Mouse (Mus musculus): ENCODE measurements around the gene Ncor1. TPM values are rescaled to one million over a fixed set of nuclear protein-coding genes. Genes with fewer than 3 reads are reported as not detected.
A peak's percentile ranks its signal among the peaks of the same experiment; 100 is the strongest.
"Not testable (repeated sequence)": the region's sequence is repeated elsewhere in the genome, so short reads cannot be mapped to it uniquely, and the experiment has no call there.

The Ncor1 gene
- total RNA-seq, 1 experiment from 2014 or later = 292 TPM

GRCm38 (mm10) chr11:62463225-62463915 is 5.0 kb upstream of the Ncor1 start:
- ATAC-seq (replicated peaks; ENCODE audit: insufficient number of reproducible peaks, low FRiP score, low TSS enrichment, poor library complexity, severe bottlenecking) = no peak

DNA sequence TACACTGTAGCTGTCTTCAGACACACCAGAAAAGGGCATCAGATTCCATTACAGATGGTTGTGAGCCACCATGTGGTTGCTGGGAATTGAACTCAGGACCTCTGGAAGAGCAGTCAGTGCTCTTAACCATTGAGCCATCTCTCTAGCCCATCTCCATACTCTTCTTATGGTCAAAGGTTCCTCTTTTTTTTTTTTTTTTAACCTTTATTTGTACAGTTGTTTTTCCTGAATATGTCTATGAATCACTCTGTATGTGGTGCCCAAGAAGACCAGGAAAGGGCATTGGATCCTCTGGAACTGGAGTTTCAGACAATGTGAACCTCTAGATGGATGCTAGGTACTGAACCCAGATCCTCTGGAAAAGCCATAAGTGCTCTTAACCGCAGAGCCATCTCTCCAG is 4.2 kb upstream of the Ncor1 start:
- not testable (repeated sequence) for ATAC-seq (replicated peaks; ENCODE audit: insufficient number of reproducible peaks, low FRiP score, low TSS enrichment, poor library complexity, severe bottlenecking)

GRCm38 (mm10) chr11:62458780-62459179 is 439 bp upstream of the Ncor1 start:
- ATAC-seq (replicated peaks; ENCODE audit: insufficient number of reproducible peaks, low FRiP score, low TSS enrichment, poor library complexity, severe bottlenecking) = no peak

DNA sequence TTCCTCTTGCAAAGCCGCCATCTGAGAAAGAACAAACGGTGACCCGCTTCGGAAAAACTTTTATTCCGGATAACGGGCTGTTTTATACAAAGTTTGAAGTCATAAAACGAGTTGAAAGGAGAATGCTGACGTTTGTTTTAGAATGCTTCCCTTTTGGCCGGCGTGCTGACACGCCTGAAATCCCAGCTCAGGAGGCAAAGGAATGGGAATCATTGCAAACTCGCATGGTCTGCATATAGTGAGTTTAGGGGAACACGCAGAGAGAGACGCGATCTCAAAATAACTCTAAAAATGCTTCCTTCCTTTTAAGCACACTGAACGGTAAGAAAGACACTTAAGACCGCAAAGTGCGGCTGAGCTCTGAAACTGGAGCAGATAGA is 460 bp downstream of the Ncor1 start:
- ATAC-seq (replicated peaks; ENCODE audit: insufficient number of reproducible peaks, low FRiP score, low TSS enrichment, poor library complexity, severe bottlenecking) = no peak

DNA sequence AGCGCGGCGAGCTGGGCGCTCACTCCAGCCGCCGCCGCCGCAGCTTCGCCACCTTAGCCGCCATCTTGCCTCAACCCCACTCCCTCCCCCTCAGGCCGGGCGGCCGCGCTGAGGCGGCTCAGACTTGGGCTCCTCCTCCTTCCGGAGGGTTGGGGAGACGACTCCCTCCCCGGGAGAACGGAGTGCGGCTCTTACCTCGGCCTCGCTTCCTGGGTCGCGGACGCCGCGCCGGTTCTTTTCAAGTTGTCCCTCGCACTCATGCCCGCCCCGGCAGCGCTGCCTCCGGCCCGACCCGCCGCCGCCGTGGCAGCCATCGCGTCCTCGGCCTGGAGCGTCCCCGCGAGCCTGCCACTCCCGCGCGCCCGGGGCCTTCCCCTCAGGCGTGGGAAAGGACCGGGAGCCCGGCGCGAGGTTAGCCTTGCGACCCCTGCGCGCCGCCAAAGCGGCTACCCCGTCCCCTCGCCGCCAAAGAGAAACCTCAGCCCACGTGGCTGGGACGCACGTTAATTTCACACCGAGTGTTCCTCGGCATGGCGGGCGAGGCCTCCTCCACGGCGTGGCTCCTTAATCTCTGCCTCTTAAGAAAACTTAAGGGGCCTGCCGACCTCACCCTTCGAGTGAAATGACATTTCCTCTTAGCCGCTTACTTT is 975 bp downstream of the Ncor1 start:
- ATAC-seq (replicated peaks; ENCODE audit: insufficient number of reproducible peaks, low FRiP score, low TSS enrichment, poor library complexity, severe bottlenecking) = peak; percentile 94

- ATAC-seq (replicated peaks; ENCODE audit: insufficient number of reproducible peaks, low FRiP score, low TSS enrichment, poor library complexity, severe bottlenecking) = peak; percentile 24; the same call in 1 of the 2 replicates
Observed at GRCm38 (mm10) chr11:62456483-62457172, 1.7 kb downstream of the Ncor1 start.

GRCm38 (mm10) chr11:62456021-62456482 is 2.3 kb downstream of the Ncor1 start:
- ATAC-seq (replicated peaks; ENCODE audit: insufficient number of reproducible peaks, low FRiP score, low TSS enrichment, poor library complexity, severe bottlenecking) = no peak

DNA sequence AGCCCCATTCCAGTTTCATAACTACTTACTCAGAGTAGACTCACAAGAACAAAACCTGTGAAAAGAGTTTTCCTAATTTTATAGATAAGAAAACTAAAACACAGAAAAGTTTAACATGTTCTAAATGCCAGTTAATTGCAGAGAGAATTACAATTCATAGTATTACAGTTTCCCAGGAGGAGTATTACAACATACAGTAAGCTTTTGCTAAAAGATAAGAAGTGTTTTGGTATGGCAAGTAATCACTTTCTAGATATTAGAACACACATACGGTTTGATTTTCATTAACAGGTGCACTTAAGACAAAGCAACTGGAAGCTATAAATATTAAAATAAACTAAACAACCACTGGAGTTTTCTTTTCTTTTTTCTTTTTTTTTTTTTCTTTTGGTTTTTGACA is 3.1 kb downstream of the Ncor1 start:
- ATAC-seq (replicated peaks; ENCODE audit: insufficient number of reproducible peaks, low FRiP score, low TSS enrichment, poor library complexity, severe bottlenecking) = no peak

DNA sequence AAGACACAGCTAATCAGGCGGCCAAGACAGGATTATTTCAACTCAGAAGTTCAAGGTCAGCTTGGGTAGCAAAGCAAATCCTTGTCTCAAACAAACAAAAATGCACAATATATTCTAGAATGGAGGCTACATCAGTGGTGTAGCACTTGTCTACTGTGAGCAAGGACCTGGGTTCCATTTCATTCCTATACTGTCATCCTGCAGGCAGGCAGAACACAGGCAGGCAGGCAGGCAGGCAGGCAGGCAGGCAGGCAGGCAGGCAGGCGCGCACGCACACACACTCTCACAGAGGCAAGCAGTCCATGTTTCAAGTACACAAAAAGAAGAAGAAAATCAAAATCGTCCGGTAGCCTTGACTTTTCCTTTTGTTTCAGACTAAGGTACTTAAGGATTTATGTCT is 9.4 kb downstream of the Ncor1 start:
- ATAC-seq (replicated peaks; ENCODE audit: insufficient number of reproducible peaks, low FRiP score, low TSS enrichment, poor library complexity, severe bottlenecking) = no peak

DNA sequence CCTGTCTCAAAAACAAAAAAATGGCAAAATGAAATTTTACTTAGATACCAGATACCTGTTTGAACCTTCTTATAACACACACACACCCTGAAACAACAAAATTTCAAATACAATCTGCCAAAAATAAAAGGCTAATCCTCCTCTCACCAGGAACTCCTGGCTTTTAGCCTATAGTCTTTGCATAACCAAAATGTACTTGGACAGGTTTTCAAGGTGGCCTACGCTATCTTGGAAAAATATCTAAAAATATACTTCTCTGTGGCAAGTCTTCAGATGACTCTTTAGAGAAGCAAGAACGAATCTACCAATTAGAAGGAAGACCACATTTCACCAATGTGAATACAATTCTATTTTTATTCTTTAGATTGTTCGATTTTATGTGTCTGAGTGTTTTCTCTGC is 12.5 kb downstream of the Ncor1 start:
- no peak for ATAC-seq (replicated peaks; ENCODE audit: insufficient number of reproducible peaks, low FRiP score, low TSS enrichment, poor library complexity, severe bottlenecking)

DNA sequence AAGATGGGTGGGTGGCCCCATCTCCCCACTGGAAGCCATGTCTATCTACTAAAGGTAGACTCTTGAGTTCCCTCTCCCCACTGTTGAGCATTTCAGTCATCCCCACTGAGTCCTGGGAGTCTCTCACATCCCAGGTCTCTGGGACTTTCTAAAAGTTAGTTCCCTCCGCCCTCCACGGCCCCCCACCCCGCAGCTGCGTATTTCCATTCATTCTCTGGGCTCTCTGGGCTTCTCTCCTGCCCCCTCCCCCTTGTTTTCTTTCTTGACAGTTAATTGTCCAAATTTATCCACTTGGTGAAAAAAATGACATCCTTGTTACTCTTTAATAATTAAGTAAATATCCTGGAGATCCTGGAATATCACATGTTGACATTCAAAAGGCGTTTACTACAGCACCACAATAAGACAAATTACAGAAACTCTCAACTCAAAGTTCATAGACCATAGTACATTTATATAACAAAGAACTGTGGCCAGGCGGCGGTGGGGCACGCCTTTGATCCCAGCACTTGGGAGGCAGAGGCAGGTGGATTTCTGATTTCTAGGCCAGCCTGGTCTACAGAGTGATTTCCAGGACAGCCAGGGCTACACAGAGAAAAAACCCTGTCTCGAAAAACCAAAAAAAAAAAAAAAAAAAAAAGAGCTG is 17.5 kb downstream of the Ncor1 start:
- ATAC-seq (replicated peaks; ENCODE audit: insufficient number of reproducible peaks, low FRiP score, low TSS enrichment, poor library complexity, severe bottlenecking) = no peak

- no peak for ATAC-seq (replicated peaks; ENCODE audit: insufficient number of reproducible peaks, low FRiP score, low TSS enrichment, poor library complexity, severe bottlenecking)
Observed at GRCm38 (mm10) chr11:62432211-62432610, 26.1 kb downstream of the Ncor1 start.

GRCm38 (mm10) chr11:62427105-62427504 is 31.2 kb downstream of the Ncor1 start:
- no peak for ATAC-seq (replicated peaks; ENCODE audit: insufficient number of reproducible peaks, low FRiP score, low TSS enrichment, poor library complexity, severe bottlenecking)

DNA sequence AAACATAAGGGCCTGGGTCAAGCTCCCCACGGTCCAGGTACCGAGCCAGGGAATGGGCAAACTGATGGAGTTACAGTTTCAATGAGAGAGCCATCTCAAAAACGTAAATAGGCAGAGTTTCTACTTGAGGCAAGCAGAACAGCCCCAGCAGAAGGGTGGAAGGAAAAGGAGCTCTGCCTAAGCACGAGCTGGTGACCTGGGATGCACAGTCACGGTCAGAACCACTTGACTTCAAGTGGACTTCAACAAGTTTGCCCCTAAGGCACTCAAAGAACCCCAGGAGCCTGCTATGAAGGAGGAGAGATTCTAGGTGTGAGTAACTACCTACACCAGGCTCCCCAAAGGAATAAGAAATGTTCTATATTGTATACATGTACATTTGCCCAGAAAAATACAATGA is 32.1 kb downstream of the Ncor1 start:
- no peak for ATAC-seq (replicated peaks; ENCODE audit: insufficient number of reproducible peaks, low FRiP score, low TSS enrichment, poor library complexity, severe bottlenecking)

- no peak for ATAC-seq (replicated peaks; ENCODE audit: insufficient number of reproducible peaks, low FRiP score, low TSS enrichment, poor library complexity, severe bottlenecking)
Observed at GRCm38 (mm10) chr11:62424525-62424924, 33.8 kb downstream of the Ncor1 start.

DNA sequence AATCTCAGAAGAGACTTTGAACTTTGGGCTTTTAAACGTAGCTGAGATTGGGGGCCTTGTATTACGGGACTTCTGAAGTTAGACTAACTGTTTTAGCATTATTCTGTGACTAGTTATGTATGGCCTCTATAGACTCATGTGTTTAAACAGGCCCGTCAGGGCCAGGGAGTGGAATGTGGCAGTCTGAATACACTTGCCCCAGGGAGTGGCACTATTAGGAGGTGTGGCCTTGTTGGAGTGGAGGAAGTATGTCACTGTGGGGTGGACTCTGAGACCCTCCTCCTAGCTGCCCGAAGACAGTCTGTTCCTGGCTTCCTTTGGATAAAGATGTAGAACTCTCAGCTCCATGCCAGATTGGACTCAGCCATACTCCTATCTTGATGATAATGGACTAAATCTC is 43.3 kb downstream of the Ncor1 start:
- no peak for ATAC-seq (replicated peaks; ENCODE audit: insufficient number of reproducible peaks, low FRiP score, low TSS enrichment, poor library complexity, severe bottlenecking)

DNA sequence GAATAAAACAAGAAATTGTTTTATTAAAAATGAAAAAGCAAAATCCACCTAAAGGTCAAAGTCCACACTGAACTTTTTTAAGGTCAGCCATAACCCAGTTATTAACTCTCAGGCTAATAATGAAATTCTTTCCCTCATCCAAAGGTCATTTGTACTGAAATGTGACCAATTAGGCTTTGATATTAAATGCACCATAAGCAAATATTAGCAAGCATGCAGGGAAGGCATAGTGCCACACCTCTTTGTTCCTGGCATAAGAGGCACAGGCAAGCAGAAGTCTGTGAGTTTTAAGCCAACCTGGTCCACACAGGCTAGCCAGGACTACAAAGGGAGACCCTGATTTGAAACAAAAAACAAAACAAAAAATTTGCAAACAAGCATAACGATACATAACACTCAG is 48.7 kb downstream of the Ncor1 start:
- no peak for ATAC-seq (replicated peaks; ENCODE audit: insufficient number of reproducible peaks, low FRiP score, low TSS enrichment, poor library complexity, severe bottlenecking)

GRCm38 (mm10) chr11:62408848-62409247 is 49.5 kb downstream of the Ncor1 start:
- no peak for ATAC-seq (replicated peaks; ENCODE audit: insufficient number of reproducible peaks, low FRiP score, low TSS enrichment, poor library complexity, severe bottlenecking)

- no peak for ATAC-seq (replicated peaks; ENCODE audit: insufficient number of reproducible peaks, low FRiP score, low TSS enrichment, poor library complexity, severe bottlenecking)
Observed at GRCm38 (mm10) chr11:62396405-62396804, 61.9 kb downstream of the Ncor1 start.

- no peak for ATAC-seq (replicated peaks; ENCODE audit: insufficient number of reproducible peaks, low FRiP score, low TSS enrichment, poor library complexity, severe bottlenecking)
Observed at GRCm38 (mm10) chr11:62388331-62388679, 70.0 kb downstream of the Ncor1 start.

All from monocyte, adult 5-6 weeks (primary cell).